Mouse (Mus musculus) erythroblast, embryonic 14.5 days (primary cell): ENCODE results near the gene Gm10295.

Experiments
- GATA1 ChIP-seq: IDR thresholded peaks from 2 replicates; pipeline ENCODE4 v1.6.1; 2012; ENCODE audit warnings: low read length, inconsistent platforms, mixed read lengths
- TAL1 ChIP-seq: IDR thresholded peaks from 3 replicates; pipeline ENCODE4 v1.6.1; 2012; ENCODE audit warnings: low read length, inconsistent platforms, mixed read lengths

DNA sequence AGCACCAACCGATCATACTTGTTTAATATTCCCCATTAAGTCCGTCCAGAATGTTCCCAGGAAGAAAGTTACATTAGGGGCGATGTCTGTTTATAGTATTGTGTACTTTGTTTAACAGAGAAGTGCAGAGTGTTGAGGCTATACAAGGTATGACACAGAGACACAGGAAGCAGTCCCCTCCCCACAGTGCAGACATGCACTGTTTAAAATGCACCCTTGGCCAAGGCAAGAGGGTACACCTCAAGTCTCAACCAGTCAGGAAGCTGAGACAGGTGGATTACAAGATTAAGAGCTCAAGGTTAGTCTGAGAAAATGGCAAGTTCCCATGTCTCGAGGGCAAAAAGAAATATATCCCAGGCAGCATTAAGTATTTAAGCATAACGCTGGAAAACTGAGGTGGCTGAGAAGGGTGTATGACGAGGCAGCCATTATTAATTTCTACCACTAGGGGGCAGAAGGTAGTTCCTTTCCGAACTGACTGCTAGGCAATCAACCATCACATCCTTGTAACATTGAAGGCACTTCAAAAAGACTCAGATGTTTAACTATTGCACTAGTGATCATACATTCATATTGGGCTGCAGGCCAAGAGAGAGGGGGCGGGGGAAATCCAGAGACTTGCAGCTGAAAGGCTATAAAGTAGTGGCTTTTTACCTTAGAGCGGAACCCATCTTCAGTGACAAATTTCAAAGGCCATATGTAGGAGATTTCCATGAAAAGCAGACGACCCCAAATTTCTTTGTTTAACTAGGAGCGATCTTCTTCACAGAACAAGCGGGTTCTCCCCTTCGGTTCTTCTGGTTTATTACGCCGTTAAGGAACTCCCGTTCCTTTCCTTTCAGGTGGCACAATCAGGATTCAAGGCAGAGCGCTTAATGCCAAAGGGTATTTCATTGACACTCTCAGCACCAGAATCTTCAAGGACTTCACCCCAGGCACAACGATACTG is 27.8 kb upstream of the Gm10295 start:
- TF ChIP-seq GATA1 (no peak), TAL1 (no peak)
